Mouse (Mus musculus) kidney, adult 2 months (tissue): ENCODE results near the gene Plaur. TPM values are rescaled to one million over a fixed set of nuclear protein-coding genes. Genes with fewer than 3 reads are reported as not detected.
A peak's percentile ranks its signal among the peaks of the same experiment; 100 is the strongest.
"Not testable (repeated sequence)": the region's sequence is repeated elsewhere in the genome, so short reads cannot be mapped to it uniquely, and the experiment has no call there.

Experiments
- DNase-seq: peaks from one replicate; pipeline ENCODE4 v3.0.0; 2021
- H3K27ac ChIP-seq: fragments of 200-500 bp; 2 replicates; pipeline ENCODE4 v1.5.1; 2012; ENCODE audit warnings: low read depth, low read length, control low read depth, inconsistent platforms; ENCODE audit not compliant: insufficient read depth
- H3K27me3 ChIP-seq: fragments of 200-500 bp; replicated peaks from 2 replicates; pipeline ENCODE4 v1.6.1; 2012; ENCODE audit warnings: mild to moderate bottlenecking, moderate library complexity, low read length, inconsistent platforms; ENCODE audit not compliant: control insufficient read depth, insufficient read depth
- H3K36me3 ChIP-seq: fragments of 200-500 bp; 2 replicates; pipeline ENCODE4 v1.6.1; 2012; ENCODE audit warnings: mild to moderate bottlenecking, moderate library complexity, low read length, inconsistent platforms; ENCODE audit not compliant: control insufficient read depth, insufficient read depth
- H3K4me1 ChIP-seq: fragments of 200-500 bp; 2 replicates; pipeline ENCODE4 v1.6.1; 2011; ENCODE audit warnings: low read length; ENCODE audit not compliant: control insufficient read depth, insufficient read depth
- H3K4me3 ChIP-seq: fragments of 200-500 bp; 2 replicates; pipeline ENCODE4 v1.5.1; 2011; ENCODE audit warnings: mild to moderate bottlenecking, low read depth, low read length, control low read depth; ENCODE audit not compliant: insufficient read depth
- CTCF ChIP-seq: fragments of 200-500 bp; conservative IDR thresholded peaks from 2 replicates; pipeline ENCODE4 v1.5.1; 2011; ENCODE audit warnings: low read depth, mild to moderate bottlenecking, control low read depth, low read length, moderate library complexity, mixed read lengths; ENCODE audit not compliant: insufficient read depth, insufficient read length
- POLR2A ChIP-seq: fragments of 200-500 bp; IDR thresholded peaks from one replicate; pipeline ENCODE4 v1.6.1; 2011; ENCODE audit warnings: low read depth, low read length, control low read depth
- WGBS: fragments of 180-500 bp; shearing (Covaris S2); methylation state at CpG from one replicate; pipeline ENCODE4 v1.1.7; 2018; 5-methylcytosine and 5-hydroxymethylcytosine counted together
- polyA plus RNA-seq: library from polyadenylated mRNA; depleted of rRNA; stranded (reverse); fragments of >200 nt; gene quantifications from 2 replicates; pipeline ENCODE4 v1.2.3, GENCODE M21; 2012

The Plaur gene
- polyA plus RNA-seq, 1 experiment = 10.1 TPM

DNA sequence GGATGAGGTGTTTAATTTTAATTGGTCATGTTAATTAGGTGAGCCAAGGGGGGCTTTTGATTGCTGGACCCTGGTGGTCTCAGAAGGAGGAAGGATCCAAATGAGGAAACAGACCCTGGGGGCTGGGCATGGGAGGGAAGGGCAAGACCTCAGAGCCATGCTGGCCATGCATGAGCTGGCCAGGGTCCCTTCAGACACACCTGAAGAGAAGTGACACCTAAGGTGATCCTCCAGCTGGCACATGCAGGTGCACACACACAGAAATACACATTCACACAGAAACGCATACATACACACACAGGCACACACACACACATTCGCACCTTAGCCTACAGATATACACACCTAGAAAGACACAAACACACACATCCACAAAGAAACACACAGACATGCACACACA is 17.4 kb downstream of the Plaur start:
- DNase-seq = no peak
- Histone ChIP-seq H3K27ac (no peak overlapping the region), H3K4me3 (no peak overlapping the region), H3K27me3 (no peaks in the 10 kb centered on the region), H3K4me1 (0 out of 2 replicates have a peak, but pooled peaks cover 4% of the 10 kb centered on the region), H3K36me3 (no peaks in the 10 kb centered on the region)
- TF ChIP-seq CTCF (no peak), POLR2A (no peak)
- 94% methylated on average over 2 of the region's 2 CpGs for WGBS

DNA sequence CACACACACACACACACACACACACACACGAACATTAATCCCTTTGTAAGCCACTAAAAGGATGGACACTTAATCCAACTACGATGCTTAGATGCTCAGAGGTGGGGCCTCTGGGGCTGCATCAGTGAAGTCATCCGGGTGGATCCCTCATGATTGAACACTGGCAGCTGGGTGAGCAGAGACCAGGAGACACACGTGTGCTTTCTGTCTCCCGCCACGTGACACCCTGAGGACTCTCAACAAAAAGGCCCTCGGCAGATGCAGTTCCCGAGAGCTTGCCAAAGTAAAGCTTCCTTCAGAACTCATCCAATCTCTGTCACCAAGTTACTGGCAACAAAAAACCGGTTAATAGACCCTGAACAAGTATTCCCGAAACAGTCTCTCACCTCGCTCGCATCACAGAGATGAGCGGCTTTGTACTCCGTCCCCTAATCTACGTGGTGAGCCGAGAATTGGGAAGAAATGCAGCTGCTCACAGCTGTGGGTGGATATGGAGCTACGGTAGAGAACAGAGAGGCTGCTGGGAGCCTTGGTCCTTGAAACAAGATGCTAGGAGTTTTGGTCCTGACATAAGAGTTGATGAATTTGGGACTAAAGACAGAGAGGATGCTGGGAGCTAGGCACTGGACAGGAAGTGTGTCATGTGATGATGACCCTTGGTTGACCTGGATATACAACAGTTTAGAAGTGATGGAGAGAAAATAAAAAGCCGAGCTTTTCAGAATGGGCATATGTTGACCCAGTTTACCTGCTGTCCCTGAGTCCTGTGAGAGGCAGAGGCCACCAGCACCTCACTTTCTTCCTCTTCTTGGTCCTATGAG is 18.0 kb downstream of the Plaur start:
- Histone ChIP-seq H3K4me1 (0 out of 2 replicates have a peak, but pooled peaks cover 4% of the 10 kb centered on the region), H3K27ac (no peak overlapping the region), H3K36me3 (no peaks in the 10 kb centered on the region), H3K27me3 (no peaks in the 10 kb centered on the region), H3K4me3 (no peak overlapping the region)
- TF ChIP-seq CTCF (no peak), POLR2A (no peak)
- WGBS = 61% methylated on average over 18 of the region's 18 CpGs
- DNase-seq = no peak

DNA sequence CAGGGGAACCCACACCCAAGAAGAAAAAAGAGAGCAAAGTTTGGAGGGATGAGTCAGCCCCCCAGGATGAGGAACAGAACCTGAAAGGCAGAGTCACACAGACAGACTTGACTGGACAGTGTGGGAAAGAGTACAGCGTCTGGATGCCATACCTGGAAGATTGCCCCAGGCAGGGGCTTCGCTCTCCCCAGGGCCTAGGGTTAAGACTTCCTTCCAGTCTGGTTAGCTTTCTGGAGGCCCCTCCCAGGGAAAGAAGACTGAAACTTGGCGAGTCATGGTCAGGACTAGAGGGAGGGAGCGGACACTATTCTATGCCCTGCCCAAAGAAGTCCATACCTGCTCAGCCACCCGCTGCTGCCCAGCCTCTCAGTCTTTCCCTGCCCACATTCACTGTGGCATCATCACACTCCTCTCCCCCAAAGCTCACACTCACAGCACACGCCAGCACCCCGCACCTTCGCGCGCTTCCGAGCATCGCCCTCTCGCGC is 18.7 kb downstream of the Plaur start:
- 21% methylated on average over 14 of the region's 14 CpGs for WGBS
- Histone ChIP-seq H3K4me1 (0 out of 2 replicates have a peak, but pooled peaks cover 4% of the 10 kb centered on the region), H3K27me3 (no peaks in the 10 kb centered on the region), H3K27ac (no peak overlapping the region), H3K36me3 (no peaks in the 10 kb centered on the region), H3K4me3 (peak overlapping the region; percentile 55)
- no peak for DNase-seq
- TF ChIP-seq POLR2A (no peak), CTCF (no peak)

DNA sequence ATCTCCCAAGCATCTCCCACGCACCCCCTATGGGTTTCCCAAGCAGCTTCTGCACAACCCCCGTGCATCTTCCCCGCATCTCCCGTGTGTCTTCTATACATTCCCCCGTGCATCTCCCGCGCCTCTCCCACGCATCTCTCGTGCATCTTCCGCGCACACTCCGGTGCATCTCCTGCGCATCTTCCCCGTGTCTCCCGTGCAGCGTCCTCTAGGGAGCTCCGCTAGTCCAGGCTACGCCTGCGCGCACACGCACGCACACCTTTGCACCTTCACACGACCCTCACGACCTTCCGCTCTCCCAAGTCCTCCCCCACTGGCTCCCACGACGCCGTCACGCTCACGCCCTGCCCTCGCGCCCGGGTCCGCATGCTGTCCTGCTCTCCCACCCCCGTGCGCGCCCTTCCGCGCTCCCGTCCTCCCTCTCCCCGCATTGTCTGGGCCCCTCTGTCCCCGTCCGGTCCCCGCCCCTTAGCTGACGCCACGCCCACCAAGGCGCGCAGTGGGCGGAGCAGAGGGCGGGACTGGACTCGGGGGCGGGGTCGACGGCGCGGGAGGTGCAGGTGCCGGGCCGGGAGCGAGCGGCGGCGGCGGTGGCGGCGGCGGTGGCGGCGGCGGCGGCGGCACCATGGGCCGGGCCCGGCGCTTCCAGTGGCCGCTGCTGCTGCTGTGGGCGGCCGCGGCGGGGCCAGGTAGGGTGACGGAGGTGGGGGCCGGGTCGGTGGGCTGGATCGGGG is 19.4 kb downstream of the Plaur start, which contains the start of gene Cadm4:
Gene Cadm4, plus strand, starts transcription at position 550 of the 734 bp plus-strand sequence.
- peak within 1 kb of the TSS; percentile 66 for H3K4me3 ChIP-seq
- no peak within 1 kb of the TSS for H3K27ac ChIP-seq
- H3K27me3 ChIP-seq = no peaks in the 10 kb centered on the region
- no peaks in the 10 kb centered on the region for H3K36me3 ChIP-seq
- 0 out of 2 replicates have a peak, but pooled peaks cover 4% of the 10 kb centered on the region for H3K4me1 ChIP-seq
- DNase-seq = peak; percentile 85
- 1% methylated on average over 79 of the region's 83 CpGs for WGBS
- TF ChIP-seq POLR2A (no peak), CTCF (no peak)

DNA sequence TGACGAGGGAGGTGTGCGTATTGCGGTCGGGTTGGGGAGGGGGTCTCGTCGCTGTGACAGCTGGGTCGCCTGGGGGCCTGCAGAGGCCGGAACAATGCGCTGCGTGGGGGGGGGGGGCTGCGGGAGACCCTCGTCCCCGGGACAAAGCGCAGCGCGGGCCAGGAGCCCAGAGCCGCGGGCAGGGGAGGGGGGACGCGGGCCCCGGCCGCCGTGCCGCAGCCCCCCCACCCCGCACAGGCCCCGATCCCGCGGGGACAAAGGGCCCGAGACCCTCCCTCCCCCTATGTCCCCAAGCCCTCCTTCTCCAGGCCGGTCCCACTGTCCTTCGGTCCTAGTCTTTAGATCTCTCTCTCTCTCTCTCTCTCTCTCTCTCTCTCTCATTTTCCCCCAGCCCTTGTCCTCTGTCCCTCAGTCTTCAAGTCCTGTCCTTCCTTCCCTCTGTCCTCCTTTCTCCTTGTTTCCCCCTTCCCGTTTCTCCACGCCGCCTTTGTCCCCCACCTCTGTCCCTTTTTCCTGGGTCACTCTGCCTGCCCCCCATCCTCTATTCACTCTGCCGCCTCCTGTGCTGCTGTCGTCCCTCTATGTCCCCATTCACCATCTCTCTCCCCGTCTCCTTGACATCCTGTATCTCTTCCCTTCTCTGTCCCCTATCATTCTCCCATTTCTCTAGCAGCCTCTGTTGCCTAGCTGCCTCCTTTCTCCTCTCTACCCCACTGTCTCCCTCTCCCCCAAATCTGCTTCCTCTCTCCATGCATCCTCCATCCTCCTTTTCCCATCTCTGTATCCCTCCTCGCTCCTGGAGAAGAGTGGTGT is 20.1 kb downstream of the Plaur start:
- H3K4me1 ChIP-seq = peaks cover 9% of the 10 kb centered on the region
- H3K4me3 ChIP-seq = peak overlapping the region; percentile 66
- 3% methylated on average over 25 of the region's 38 CpGs for WGBS
- DNase-seq = no peak
- H3K36me3 ChIP-seq = no peaks in the 10 kb centered on the region
- no peak for TF ChIP-seq POLR2A
- no peak for TF ChIP-seq CTCF
- no peaks in the 10 kb centered on the region for H3K27me3 ChIP-seq
- no peak overlapping the region for H3K27ac ChIP-seq

DNA sequence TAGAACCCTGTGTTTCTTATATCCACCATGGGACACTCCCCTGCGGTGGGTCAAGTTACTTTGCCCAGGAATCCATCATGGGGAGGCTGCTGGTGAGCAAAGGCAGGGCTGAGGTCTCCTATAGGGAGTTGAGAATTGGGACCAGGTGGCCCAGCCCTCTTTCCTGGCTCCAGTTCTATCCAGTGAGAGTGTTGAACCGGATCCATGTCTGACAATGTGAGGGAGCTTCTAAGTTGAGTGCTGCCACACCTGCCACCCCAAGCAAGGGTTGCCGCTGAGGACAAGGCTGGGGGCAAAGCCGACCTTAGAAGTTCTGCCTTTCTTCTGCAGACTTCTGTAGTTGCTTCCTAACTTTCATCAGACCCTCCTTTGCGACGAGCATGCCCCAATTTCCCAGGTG is 21.0 kb downstream of the Plaur start:
- not testable (repeated sequence) for DNase-seq, H3K4me1 ChIP-seq, H3K27me3 ChIP-seq, H3K36me3 ChIP-seq, H3K4me3 ChIP-seq, H3K27ac ChIP-seq
- 53% methylated on average over 6 of the region's 6 CpGs for WGBS

DNA sequence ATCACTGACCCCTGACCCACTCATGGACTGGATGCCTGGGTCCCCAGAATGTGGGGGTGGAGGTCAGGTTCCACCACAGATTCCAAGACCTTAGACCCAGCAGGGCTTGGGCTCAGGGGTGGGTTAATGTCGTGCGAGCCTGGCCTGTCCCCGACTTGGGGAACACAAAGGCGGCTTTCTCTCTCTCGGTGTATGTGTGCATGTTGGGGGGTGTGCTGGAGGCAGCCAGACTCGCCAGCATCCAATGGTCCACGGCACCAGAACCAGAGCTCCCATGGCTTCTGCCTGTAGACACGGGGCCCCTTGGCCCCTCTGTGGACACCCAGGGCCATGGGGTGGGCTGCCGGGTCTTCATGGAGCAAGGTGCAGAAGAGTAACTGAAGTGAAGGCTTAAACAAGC is 23.2 kb downstream of the Plaur start:
- Histone ChIP-seq H3K4me3 (no peak overlapping the region), H3K4me1 (peaks cover 9% of the 10 kb centered on the region), H3K27me3 (no peaks in the 10 kb centered on the region), H3K27ac (no peak overlapping the region), H3K36me3 (no peaks in the 10 kb centered on the region)
- no peak for DNase-seq
- 85% methylated on average over 9 of the region's 9 CpGs for WGBS
- no peak for TF ChIP-seq POLR2A
- no peak for TF ChIP-seq CTCF
